Mouse (Mus musculus) limb, embryonic 11.5 days (tissue): ENCODE measurements around the gene Gm49383. TPM values are rescaled to one million over a fixed set of nuclear protein-coding genes. Genes with fewer than 3 reads are reported as not detected.

ENCODE experiments used
- ATAC-seq: fragments of 200-750 bp; cut with Nextera tagmentation; 2 replicates; pipeline ENCODE4 v1.8.0; 2017; ENCODE audit warnings: low read depth; ENCODE audit not compliant: insufficient number of reproducible peaks, low FRiP score, low TSS enrichment
- DNase-seq: peaks from one replicate; pipeline ENCODE4 v3.0.0-alpha.2; 2015; ENCODE audit warnings: low spot score
- H3K27ac ChIP-seq: fragments of 300-500 bp; sonication (generic); replicated peaks from 2 replicates; pipeline ENCODE4 v1.5.1; 2014; ENCODE audit warnings: low read depth, mild to moderate bottlenecking, low read length
- H3K27me3 ChIP-seq: fragments of 300-500 bp; sonication (generic); 2 replicates; pipeline ENCODE4 v1.6.1; 2014; ENCODE audit warnings: mild to moderate bottlenecking, low read length, mixed read lengths; ENCODE audit not compliant: control insufficient read depth, insufficient read depth
- H3K36me3 ChIP-seq: fragments of 300-500 bp; sonication (generic); 2 replicates; pipeline ENCODE4 v1.6.1; 2014; ENCODE audit warnings: mild to moderate bottlenecking, low read length, moderate library complexity, mixed read lengths; ENCODE audit not compliant: control insufficient read depth, insufficient read depth
- H3K4me1 ChIP-seq: fragments of 300-500 bp; sonication (generic); 2 replicates; pipeline ENCODE4 v1.6.1; 2014; ENCODE audit warnings: low read length, mixed read lengths; ENCODE audit not compliant: control insufficient read depth, insufficient read depth
- H3K4me2 ChIP-seq: fragments of 300-500 bp; sonication (generic); 2 replicates; pipeline ENCODE4 v1.6.1; 2014; ENCODE audit warnings: low read depth, mild to moderate bottlenecking, moderate library complexity; ENCODE audit not compliant: severe bottlenecking
- H3K4me3 ChIP-seq: fragments of 300-500 bp; sonication (generic); 2 replicates; pipeline ENCODE4 v1.5.1; 2014; ENCODE audit warnings: low read depth, low read length
- H3K9ac ChIP-seq: fragments of 300-500 bp; sonication (generic); 2 replicates; pipeline ENCODE4 v1.6.1; 2014; ENCODE audit warnings: mild to moderate bottlenecking, low read length
- H3K9me3 ChIP-seq: fragments of 300-500 bp; sonication (generic); 2 replicates; pipeline ENCODE4 v1.6.1; 2016; ENCODE audit warnings: low read length; ENCODE audit not compliant: control insufficient read depth
- WGBS: fragments of 180-500 bp; shearing (Covaris S2); extraction: QIAGEN DNeasy Blood & Tissue Kit; methylation state at CpG from one replicate; pipeline ENCODE4 v1.1.7; 2014; 5-methylcytosine and 5-hydroxymethylcytosine counted together
- polyA plus RNA-seq: library from polyadenylated mRNA; unstranded; fragments of >200 nt; fragmentation: Nextera tagmentation; extraction: Ambion mirVana; gene quantifications from 2 replicates; pipeline ENCODE4 v1.2.1, GENCODE M21; 2014

Gene Gm49383
- polyA plus RNA-seq, 1 experiment from 2014 or later = 45.6 TPM

- Histone ChIP-seq H3K36me3 (peaks cover 5% of the 10 kb centered on the region; the same call in 1 of the 2 replicates), H3K27ac (peak overlapping the region; percentile 78), H3K27me3 (no peaks in the 10 kb centered on the region), H3K9ac (peak overlapping the region; percentile 90), H3K4me3 (peak overlapping the region; percentile 98), H3K4me1 (peaks cover 4% of the 10 kb centered on the region; the same call in 1 of the 2 replicates), H3K4me2 (peak overlapping the region; percentile 94), H3K9me3 (no peaks in the 10 kb centered on the region)
- WGBS = 1% methylated on average over 91 of the region's 94 CpGs
- ATAC-seq (peak; percentile 78), DNase-seq (peak; percentile 64)
Measured at GRCm38 (mm10) chr12:69197378-69198163, 667 bp upstream of the Gm49383 start.

- peaks cover 10% of the 10 kb centered on the region for H3K36me3 ChIP-seq
- no peaks in the 10 kb centered on the region for H3K27me3 ChIP-seq
- no peak overlapping the region for H3K4me3 ChIP-seq
- no peak overlapping the region for H3K9ac ChIP-seq
- H3K4me2 ChIP-seq = no peak overlapping the region
- DNase-seq (no peak), ATAC-seq (no peak)
- 95% methylated on average over 2 of the region's 2 CpGs for WGBS
- H3K27ac ChIP-seq = no peak overlapping the region
- peaks cover 4% of the 10 kb centered on the region; the same call in 1 of the 2 replicates for H3K4me1 ChIP-seq
- H3K9me3 ChIP-seq = no peaks in the 10 kb centered on the region
Measured at GRCm38 (mm10) chr12:69192637-69193036, 4.3 kb downstream of the Gm49383 start.

DNA sequence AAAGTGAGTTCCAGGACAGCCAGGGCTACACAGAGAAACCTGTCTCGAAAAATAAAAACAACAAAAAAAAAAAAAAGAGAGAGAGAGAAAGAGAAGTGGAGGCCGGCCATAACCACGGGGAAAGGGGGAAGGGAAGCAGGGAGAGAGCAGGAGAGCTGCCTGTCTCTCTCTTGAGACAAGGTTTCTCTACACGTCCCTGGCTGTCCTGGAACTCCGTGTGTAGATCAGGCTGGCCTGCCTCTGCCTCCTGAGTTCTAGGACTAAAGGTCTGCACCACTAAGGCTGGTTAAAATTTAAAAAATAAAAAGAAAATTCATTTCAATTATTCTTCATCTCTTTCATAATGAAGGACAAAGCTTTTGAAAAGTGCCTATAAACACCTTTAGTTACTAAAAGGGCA lies 5.5 kb downstream of the Gm49383 start:
- Histone ChIP-seq H3K4me1 (peaks cover 4% of the 10 kb centered on the region; the same call in 1 of the 2 replicates), H3K36me3 (peaks cover 10% of the 10 kb centered on the region), H3K4me2 (no peak overlapping the region), H3K27me3 (no peaks in the 10 kb centered on the region), H3K9ac (no peak overlapping the region), H3K9me3 (no peaks in the 10 kb centered on the region), H3K27ac (no peak overlapping the region), H3K4me3 (no peak overlapping the region)
- 94% methylated on average over 5 of the region's 5 CpGs for WGBS
- ATAC-seq = no peak
- DNase-seq = no peak

DNA sequence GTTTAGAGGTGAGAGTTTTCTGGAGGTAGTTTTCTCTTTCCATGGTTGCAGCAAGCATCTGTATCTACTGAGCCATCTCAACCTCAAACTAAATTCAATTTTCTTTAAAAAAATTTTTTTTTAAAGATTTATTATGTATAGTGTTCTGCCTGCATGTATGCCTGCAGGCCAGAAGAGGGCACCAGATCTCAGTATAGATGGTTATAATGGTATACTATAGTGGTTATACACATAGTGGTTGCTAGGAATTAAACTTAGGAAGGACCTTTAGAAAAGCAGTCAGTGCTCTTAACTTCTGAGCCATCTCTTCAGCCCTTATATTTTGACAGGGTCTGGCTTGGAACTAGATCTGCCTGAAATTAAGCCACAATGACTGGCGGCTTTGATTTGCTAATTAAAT lies 6.4 kb downstream of the Gm49383 start:
- no peaks in the 10 kb centered on the region for H3K27me3 ChIP-seq
- H3K27ac ChIP-seq = no peak overlapping the region
- WGBS = 92% methylated on average over 1 of the region's 1 CpGs
- DNase-seq (no peak), ATAC-seq (no peak)
- H3K9ac ChIP-seq = no peak overlapping the region
- no peak overlapping the region for H3K4me3 ChIP-seq
- peaks cover 10% of the 10 kb centered on the region for H3K36me3 ChIP-seq
- H3K4me2 ChIP-seq = no peak overlapping the region
- peaks cover under 1% of the 10 kb centered on the region; the same call in 1 of the 2 replicates for H3K4me1 ChIP-seq
- H3K9me3 ChIP-seq = no peaks in the 10 kb centered on the region

GRCm38 (mm10) chr12:69190074-69190473 lies 6.8 kb downstream of the Gm49383 start:
- Histone ChIP-seq H3K4me1 (peaks cover 5% of the 10 kb centered on the region), H3K27ac (no peak overlapping the region), H3K27me3 (no peaks in the 10 kb centered on the region), H3K4me3 (no peak overlapping the region), H3K9ac (no peak overlapping the region), H3K9me3 (no peaks in the 10 kb centered on the region), H3K4me2 (no peak overlapping the region), H3K36me3 (peaks cover 10% of the 10 kb centered on the region)
- no peak for DNase-seq
- WGBS = 93% methylated on average over 9 of the region's 9 CpGs
- ATAC-seq = no peak

GRCm38 (mm10) chr12:69186811-69187471 lies 10.0 kb downstream of the Gm49383 start:
- DNase-seq = no peak
- WGBS = 79% methylated on average over 5 of the region's 5 CpGs
- no peak overlapping the region for H3K4me2 ChIP-seq
- no peak overlapping the region for H3K27ac ChIP-seq
- H3K36me3 ChIP-seq = peaks cover 10% of the 10 kb centered on the region
- peaks cover 7% of the 10 kb centered on the region for H3K4me1 ChIP-seq
- H3K9me3 ChIP-seq = no peaks in the 10 kb centered on the region
- H3K27me3 ChIP-seq = no peaks in the 10 kb centered on the region
- H3K4me3 ChIP-seq = no peak overlapping the region
- ATAC-seq = no peak
- H3K9ac ChIP-seq = no peak overlapping the region

DNA sequence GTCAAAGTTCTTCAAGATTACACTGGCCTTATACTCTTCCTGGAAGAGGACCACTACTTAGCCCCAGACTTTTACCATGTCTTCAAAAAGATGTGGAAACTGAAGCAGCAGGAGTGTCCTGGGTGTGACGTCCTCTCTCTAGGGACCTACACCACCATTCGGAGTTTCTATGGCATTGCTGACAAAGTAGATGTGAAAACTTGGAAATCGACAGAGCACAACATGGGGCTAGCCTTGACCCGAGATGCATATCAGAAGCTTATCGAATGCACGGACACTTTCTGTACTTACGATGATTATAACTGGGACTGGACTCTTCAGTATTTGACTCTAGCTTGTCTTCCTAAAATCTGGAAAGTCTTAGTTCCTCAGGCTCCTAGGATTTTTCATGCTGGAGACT lies 11.5 kb downstream of the Gm49383 start:
- Histone ChIP-seq H3K4me2 (peak overlapping the region; percentile 94), H3K27ac (no peak overlapping the region), H3K4me3 (peak overlapping the region; percentile 93), H3K36me3 (peaks cover 7% of the 10 kb centered on the region), H3K9ac (peak overlapping the region; percentile 89; the same call in 1 of the 2 replicates), H3K4me1 (peaks cover 7% of the 10 kb centered on the region), H3K27me3 (no peaks in the 10 kb centered on the region), H3K9me3 (no peaks in the 10 kb centered on the region)
- no peak for ATAC-seq
- 81% methylated on average over 7 of the region's 7 CpGs for WGBS
- no peak for DNase-seq

- no peaks in the 10 kb centered on the region for H3K27me3 ChIP-seq
- H3K9ac ChIP-seq = peak overlapping the region; percentile 89
- H3K36me3 ChIP-seq = peaks cover 2% of the 10 kb centered on the region
- H3K27ac ChIP-seq = peak overlapping the region; percentile 73
- DNase-seq (peak; percentile 64), ATAC-seq (peak; percentile 64)
- peaks cover 7% of the 10 kb centered on the region for H3K4me1 ChIP-seq
- peak overlapping the region; percentile 93 for H3K4me3 ChIP-seq
- H3K4me2 ChIP-seq = peak overlapping the region; percentile 94
- 3% methylated on average over 75 of the region's 86 CpGs for WGBS
- no peaks in the 10 kb centered on the region for H3K9me3 ChIP-seq
Measured at GRCm38 (mm10) chr12:69184342-69185295, 12.3 kb downstream of the Gm49383 start.
